Mouse (Mus musculus): ENCODE data around the gene Trabd2b. TPM values are rescaled to one million over a fixed set of nuclear protein-coding genes. Genes with fewer than 3 reads are reported as not detected.

Trabd2b gene
- 2.0 and 2.3 TPM in 2 replicates for polyA plus RNA-seq (2015; fragmentation: Nextera tagmentation; extraction: Ambion mirVana)

- Histone ChIP-seq H3K27ac (peak within 1 kb of the TSS; percentile 93), H3K9ac (peak within 1 kb of the TSS; percentile 86), H3K4me3 (peak within 1 kb of the TSS; percentile 77), H3K4me2 (replicated peaks) (peak within 1 kb of the TSS; percentile 96), H3K36me3 (no peaks in the 10 kb centered on the region), H3K4me1 (peaks cover 36% of the 10 kb centered on the region), H3K9me3 (no peaks in the 10 kb centered on the region), H3K27me3 (peaks cover 78% of the 10 kb centered on the region)
- 1% methylated on average over 54 of the region's 61 CpGs for WGBS
- peak; percentile 28 for ATAC-seq (ENCODE audit: low FRiP score, low read depth)
These were observed at the start of gene Trabd2b for GRCm38 (mm10) chr4:114406355-114407101. Gene Trabd2b, plus strand, starts transcription at chr4:114406724.

GRCm38 (mm10) chr4:114357420-114357819 is 49.1 kb upstream of the Trabd2b start:
- H3K36me3 ChIP-seq = no peaks in the 10 kb centered on the region

GRCm38 (mm10) chr4:114358874-114359273 is 47.6 kb upstream of the Trabd2b start:
- no peak overlapping the region for H3K27ac ChIP-seq
- no peaks in the 10 kb centered on the region for H3K4me1 ChIP-seq
- no peak for ATAC-seq (ENCODE audit: low FRiP score, low read depth)
- no peak overlapping the region for H3K4me3 ChIP-seq
- 74% methylated on average over 2 of the region's 2 CpGs for WGBS
- no peak overlapping the region for H3K9ac ChIP-seq
- H3K27me3 ChIP-seq = peaks cover 20% of the 10 kb centered on the region
- H3K9me3 ChIP-seq = no peaks in the 10 kb centered on the region
- H3K36me3 ChIP-seq = no peaks in the 10 kb centered on the region
- H3K4me2 ChIP-seq (replicated peaks) = no peak overlapping the region

More at GRCm38 (mm10) chr4:114357420-114357819, 49.1 kb upstream of the Trabd2b start:
- Histone ChIP-seq H3K9me3 (no peaks in the 10 kb centered on the region), H3K27me3 (peaks cover 25% of the 10 kb centered on the region), H3K27ac (no peak overlapping the region), H3K4me2 (replicated peaks) (no peak overlapping the region), H3K4me1 (no peaks in the 10 kb centered on the region), H3K9ac (no peak overlapping the region), H3K4me3 (no peak overlapping the region)
- WGBS = 58% methylated on average over 4 of the region's 4 CpGs
- ATAC-seq (ENCODE audit: low FRiP score, low read depth) = no peak

DNA sequence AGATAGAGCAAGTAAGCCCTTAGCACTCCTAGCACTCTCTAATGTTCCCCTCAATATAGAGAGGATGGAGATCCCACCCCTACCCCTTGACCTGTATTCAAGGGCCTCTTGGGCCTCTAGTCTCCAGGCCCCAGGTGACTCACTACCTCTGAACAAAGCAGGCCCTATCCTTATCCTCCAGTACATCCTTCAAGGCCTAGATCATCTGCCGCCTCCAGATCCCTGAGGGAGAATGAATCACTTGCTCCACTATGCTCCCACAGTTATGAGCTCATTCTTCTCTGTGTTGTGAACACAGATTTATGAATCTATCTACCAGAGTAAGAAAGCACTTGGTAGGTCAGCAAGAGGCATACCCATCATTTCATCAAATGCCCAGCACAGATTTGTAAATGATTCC is 46.7 kb upstream of the Trabd2b start:
- Histone ChIP-seq H3K27ac (no peak overlapping the region), H3K4me3 (no peak overlapping the region), H3K4me2 (replicated peaks) (no peak overlapping the region), H3K27me3 (peaks cover 16% of the 10 kb centered on the region), H3K36me3 (no peaks in the 10 kb centered on the region), H3K9ac (no peak overlapping the region), H3K4me1 (no peaks in the 10 kb centered on the region), H3K9me3 (no peaks in the 10 kb centered on the region)
- WGBS = 95% methylated on average over 1 of the region's 1 CpGs
- no peak for ATAC-seq (ENCODE audit: low FRiP score, low read depth)

GRCm38 (mm10) chr4:114361336-114361735 is 45.2 kb upstream of the Trabd2b start:
- Histone ChIP-seq H3K27me3 (peaks cover 26% of the 10 kb centered on the region), H3K27ac (no peak overlapping the region), H3K4me2 (replicated peaks) (no peak overlapping the region), H3K9ac (no peak overlapping the region), H3K4me1 (no peaks in the 10 kb centered on the region), H3K9me3 (no peaks in the 10 kb centered on the region), H3K4me3 (no peak overlapping the region), H3K36me3 (no peaks in the 10 kb centered on the region)
- 70% methylated on average over 2 of the region's 2 CpGs for WGBS
- ATAC-seq (ENCODE audit: low FRiP score, low read depth) = no peak

DNA sequence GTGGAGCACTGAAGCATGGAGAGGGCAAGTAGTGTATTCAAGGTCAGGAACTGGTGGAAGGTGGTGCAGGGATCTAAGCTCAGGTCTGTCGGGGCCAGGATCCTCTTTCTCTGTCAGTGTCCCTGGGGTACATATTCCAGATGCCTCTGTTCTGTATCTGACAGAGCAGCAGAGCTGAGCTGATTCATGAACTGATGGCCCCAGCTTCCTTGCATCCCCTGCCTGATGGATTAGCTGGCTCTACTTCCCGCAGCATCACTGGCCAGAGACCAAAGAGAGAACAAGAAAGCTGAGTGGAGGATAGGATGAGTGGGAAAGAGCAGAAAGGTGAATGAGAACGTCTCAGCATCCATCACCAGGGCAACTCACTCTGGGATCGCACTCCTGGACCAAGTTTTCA is 41.5 kb upstream of the Trabd2b start:
- WGBS = 61% methylated on average over 4 of the region's 4 CpGs
- no peaks in the 10 kb centered on the region for H3K36me3 ChIP-seq
- ATAC-seq (ENCODE audit: low FRiP score, low read depth) = no peak

DNA sequence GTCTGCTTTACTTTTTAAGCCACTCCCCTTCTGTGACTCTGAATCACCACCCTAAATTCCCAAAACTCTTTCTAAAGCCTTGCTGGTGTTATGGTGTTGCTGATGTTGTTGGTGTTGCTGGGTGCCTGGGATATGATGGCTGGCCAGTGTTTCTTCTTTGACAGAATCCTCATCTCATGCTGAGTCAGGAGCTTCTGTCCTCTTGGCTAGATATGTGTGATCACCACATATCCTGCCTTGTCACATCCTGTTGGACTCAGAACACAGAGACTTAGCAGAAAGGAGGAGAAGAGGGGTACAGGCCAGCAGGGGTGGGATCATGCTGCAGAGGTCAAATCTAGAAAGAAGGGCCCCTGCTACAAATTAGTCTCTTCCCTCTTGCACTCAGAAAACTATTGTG is 40.9 kb upstream of the Trabd2b start:
- Histone ChIP-seq H3K36me3 (no peaks in the 10 kb centered on the region), H3K27me3 (peaks cover 45% of the 10 kb centered on the region), H3K9ac (no peak overlapping the region), H3K27ac (no peak overlapping the region), H3K4me2 (replicated peaks) (no peak overlapping the region), H3K4me3 (no peak overlapping the region), H3K4me1 (peaks cover 6% of the 10 kb centered on the region; the same call in 1 of the 2 replicates), H3K9me3 (no peaks in the 10 kb centered on the region)
- no peak for ATAC-seq (ENCODE audit: low FRiP score, low read depth)

More for the DNA sequence above, 41.5 kb upstream of the Trabd2b start:
- H3K27me3 ChIP-seq = peaks cover 44% of the 10 kb centered on the region
- H3K9me3 ChIP-seq = no peaks in the 10 kb centered on the region
- no peak overlapping the region for H3K4me3 ChIP-seq
- H3K4me2 ChIP-seq (replicated peaks) = no peak overlapping the region
- no peak overlapping the region for H3K27ac ChIP-seq
- no peak overlapping the region for H3K9ac ChIP-seq
- H3K4me1 ChIP-seq = peaks cover 6% of the 10 kb centered on the region; the same call in 1 of the 2 replicates

GRCm38 (mm10) chr4:114367005-114367404 is 39.5 kb upstream of the Trabd2b start:
- 62% methylated on average over 2 of the region's 2 CpGs for WGBS
- H3K9ac ChIP-seq = no peak overlapping the region
- no peak overlapping the region for H3K4me2 ChIP-seq (replicated peaks)

GRCm38 (mm10) chr4:114367840-114368239 is 38.7 kb upstream of the Trabd2b start:
- WGBS = 56% methylated on average over 7 of the region's 7 CpGs
- no peak overlapping the region for H3K27ac ChIP-seq
- H3K36me3 ChIP-seq = no peaks in the 10 kb centered on the region
- peaks cover 9% of the 10 kb centered on the region; the same call in 1 of the 2 replicates for H3K4me1 ChIP-seq
- no peak overlapping the region for H3K4me3 ChIP-seq
- H3K27me3 ChIP-seq = peaks cover 45% of the 10 kb centered on the region
- H3K9me3 ChIP-seq = no peaks in the 10 kb centered on the region
- no peak overlapping the region for H3K4me2 ChIP-seq (replicated peaks)
- ATAC-seq (ENCODE audit: low FRiP score, low read depth) = no peak
- H3K9ac ChIP-seq = no peak overlapping the region

More at GRCm38 (mm10) chr4:114367005-114367404, 39.5 kb upstream of the Trabd2b start:
- ATAC-seq (ENCODE audit: low FRiP score, low read depth) = no peak
- Histone ChIP-seq H3K27ac (no peak overlapping the region), H3K9me3 (no peaks in the 10 kb centered on the region), H3K4me1 (peaks cover 6% of the 10 kb centered on the region; the same call in 1 of the 2 replicates), H3K4me3 (no peak overlapping the region), H3K27me3 (peaks cover 45% of the 10 kb centered on the region), H3K36me3 (no peaks in the 10 kb centered on the region)

GRCm38 (mm10) chr4:114369591-114369990 is 36.9 kb upstream of the Trabd2b start:
- Histone ChIP-seq H3K9me3 (no peaks in the 10 kb centered on the region), H3K4me1 (peaks cover 10% of the 10 kb centered on the region; the same call in 1 of the 2 replicates), H3K27ac (no peak overlapping the region), H3K4me3 (no peak overlapping the region), H3K9ac (no peak overlapping the region), H3K4me2 (replicated peaks) (no peak overlapping the region), H3K36me3 (no peaks in the 10 kb centered on the region), H3K27me3 (peaks cover 45% of the 10 kb centered on the region)
- ATAC-seq (ENCODE audit: low FRiP score, low read depth) = no peak
- 61% methylated on average over 2 of the region's 2 CpGs for WGBS

GRCm38 (mm10) chr4:114370935-114371715 is 35.4 kb upstream of the Trabd2b start:
- no peak overlapping the region for H3K4me3 ChIP-seq
- H3K27ac ChIP-seq = no peak overlapping the region
- H3K4me2 ChIP-seq (replicated peaks) = no peak overlapping the region
- no peak for ATAC-seq (ENCODE audit: low FRiP score, low read depth)
- peaks cover 35% of the 10 kb centered on the region for H3K27me3 ChIP-seq
- H3K4me1 ChIP-seq = peaks cover 10% of the 10 kb centered on the region; the same call in 1 of the 2 replicates
- no peaks in the 10 kb centered on the region for H3K9me3 ChIP-seq
- no peaks in the 10 kb centered on the region for H3K36me3 ChIP-seq
- H3K9ac ChIP-seq = no peak overlapping the region

DNA sequence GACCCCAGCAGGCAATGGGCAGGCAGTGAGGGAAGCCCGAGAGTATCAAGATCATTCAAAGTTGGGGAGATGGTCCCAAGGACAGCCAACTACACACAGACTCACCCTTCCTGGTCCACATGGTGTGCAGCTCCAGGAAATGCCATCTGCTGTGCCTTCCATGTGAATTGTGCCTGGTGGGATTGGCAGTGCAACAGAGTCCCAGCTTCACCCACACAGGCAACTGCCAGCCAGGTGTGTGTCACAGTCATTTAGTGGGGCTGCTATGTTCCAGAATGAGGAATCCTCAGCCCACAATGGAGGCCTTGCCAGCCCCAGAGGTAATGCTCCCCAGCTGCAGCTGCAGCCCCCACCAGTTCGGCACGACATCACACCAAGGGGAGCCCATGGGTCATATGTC is 33.8 kb upstream of the Trabd2b start:
- 60% methylated on average over 3 of the region's 3 CpGs for WGBS
- ATAC-seq (ENCODE audit: low FRiP score, low read depth) = no peak

More for the DNA sequence above, 33.8 kb upstream of the Trabd2b start:
- Histone ChIP-seq H3K4me1 (peaks cover 10% of the 10 kb centered on the region), H3K9me3 (no peaks in the 10 kb centered on the region), H3K36me3 (no peaks in the 10 kb centered on the region), H3K9ac (no peak overlapping the region), H3K4me3 (no peak overlapping the region), H3K27ac (no peak overlapping the region), H3K27me3 (peaks cover 22% of the 10 kb centered on the region), H3K4me2 (replicated peaks) (no peak overlapping the region)

Measured in limb, embryonic 13.5 days (tissue).